Mouse (Mus musculus): ENCODE data around the gene Stub1. TPM values are rescaled to one million over a fixed set of nuclear protein-coding genes. Genes with fewer than 3 reads are reported as not detected.

Gene Stub1
- polyA plus RNA-seq, 1 experiment from 2014 or later, result 362 TPM

- H3K36me3 ChIP-seq, result peaks cover 57% of the 10 kb centered on the region
- H3K27ac ChIP-seq, result no peak overlapping the region
- WGBS, result 90% methylated on average over 9 of the region's 9 CpGs
- H3K4me2 ChIP-seq, result no peak overlapping the region
- H3K9ac ChIP-seq, result no peak overlapping the region
- ATAC-seq (replicated peaks; ENCODE audit: low FRiP score), result no peak
- peaks cover 34% of the 10 kb centered on the region for H3K4me1 ChIP-seq
- no peaks in the 10 kb centered on the region for H3K27me3 ChIP-seq
- H3K4me3 ChIP-seq (replicated peaks), result no peak overlapping the region
- H3K9me3 ChIP-seq (replicated peaks), result no peaks in the 10 kb centered on the region
Measured at GRCm38 (mm10) chr17:25786781-25787504, 46.3 kb downstream of the Stub1 start.

- peak within 1 kb of the TSS; percentile 96 for H3K27ac ChIP-seq
- peak within 1 kb of the TSS; percentile 67 for H3K4me2 ChIP-seq
- no peaks in the 10 kb centered on the region for H3K9me3 ChIP-seq (replicated peaks)
- peak within 1 kb of the TSS; percentile 69 for H3K9ac ChIP-seq
- peak within 1 kb of the TSS; percentile 72 for H3K4me3 ChIP-seq (replicated peaks)
- peaks cover 64% of the 10 kb centered on the region for H3K36me3 ChIP-seq
- 83% methylated on average over 3 of the region's 3 CpGs for WGBS
- H3K27me3 ChIP-seq, result no peaks in the 10 kb centered on the region
- ATAC-seq (replicated peaks; ENCODE audit: low FRiP score), result no peak
- H3K4me1 ChIP-seq, result peaks cover 29% of the 10 kb centered on the region
Measured at GRCm38 (mm10) chr17:25786280-25786679, 46.9 kb downstream of the Stub1 start, which contains the start of gene Ccdc78. TSS of gene Ccdc78 (plus strand) at chr17:25786580.

GRCm38 (mm10) chr17:25785281-25785745 lies 47.9 kb downstream of the Stub1 start, which contains the start of gene Haghl:
TSS of gene Haghl (minus strand) at chr17:25785673.
- peak; percentile 86 for ATAC-seq (replicated peaks; ENCODE audit: low FRiP score)
- no peaks in the 10 kb centered on the region for H3K9me3 ChIP-seq (replicated peaks)
- H3K27me3 ChIP-seq, result no peaks in the 10 kb centered on the region
- H3K4me1 ChIP-seq, result peaks cover 20% of the 10 kb centered on the region
- H3K4me2 ChIP-seq, result peak within 1 kb of the TSS; percentile 67
- peaks cover 69% of the 10 kb centered on the region for H3K36me3 ChIP-seq
- H3K9ac ChIP-seq, result peak within 1 kb of the TSS; percentile 69
- H3K4me3 ChIP-seq (replicated peaks), result peak within 1 kb of the TSS; percentile 72
- WGBS, result under 1% methylated on average over 23 of the region's 23 CpGs
- H3K27ac ChIP-seq, result peak within 1 kb of the TSS; percentile 96

- WGBS, result 75% methylated on average over 15 of the region's 15 CpGs
- Histone ChIP-seq H3K9ac (peak overlapping the region; percentile 69; the same call in 1 of the 2 replicates), H3K27me3 (no peaks in the 10 kb centered on the region), H3K9me3 (replicated peaks) (no peaks in the 10 kb centered on the region), H3K4me1 (peaks cover 20% of the 10 kb centered on the region), H3K4me2 (peak overlapping the region; percentile 67), H3K4me3 (replicated peaks) (peak overlapping the region; percentile 72), H3K27ac (no peak overlapping the region), H3K36me3 (peaks cover 70% of the 10 kb centered on the region)
- no peak for ATAC-seq (replicated peaks; ENCODE audit: low FRiP score)
Measured at GRCm38 (mm10) chr17:25783861-25784574, 49.2 kb downstream of the Stub1 start.

- Histone ChIP-seq H3K9ac (no peak overlapping the region), H3K36me3 (peaks cover 68% of the 10 kb centered on the region), H3K9me3 (replicated peaks) (no peaks in the 10 kb centered on the region), H3K27me3 (no peaks in the 10 kb centered on the region), H3K27ac (no peak overlapping the region), H3K4me1 (peaks cover 20% of the 10 kb centered on the region), H3K4me2 (no peak overlapping the region), H3K4me3 (replicated peaks) (no peak overlapping the region)
- 84% methylated on average over 7 of the region's 7 CpGs for WGBS
- no peak for ATAC-seq (replicated peaks; ENCODE audit: low FRiP score)
Measured at GRCm38 (mm10) chr17:25783086-25783485, 50.1 kb downstream of the Stub1 start.

- no peak overlapping the region for H3K4me2 ChIP-seq
- no peak overlapping the region for H3K9ac ChIP-seq
- ATAC-seq (replicated peaks; ENCODE audit: low FRiP score), result no peak
- H3K9me3 ChIP-seq (replicated peaks), result no peaks in the 10 kb centered on the region
- H3K36me3 ChIP-seq, result peaks cover 67% of the 10 kb centered on the region
- no peak overlapping the region for H3K4me3 ChIP-seq (replicated peaks)
- H3K27me3 ChIP-seq, result no peaks in the 10 kb centered on the region
- peaks cover 19% of the 10 kb centered on the region for H3K4me1 ChIP-seq
- H3K27ac ChIP-seq, result no peak overlapping the region
- WGBS, result 78% methylated on average over 6 of the region's 6 CpGs
Measured at GRCm38 (mm10) chr17:25781339-25781738, 51.9 kb downstream of the Stub1 start.

Small RNA genes lying within 50 kb of the gene (microRNA-seq; reads per million reads assigned to microRNA genes)
- gene Mir3082 (not detected), gene Mir6966 (not detected)

Other genes starting within 250 kb of the Stub1 start
- gene Gng13, start 116.2 kb downstream of the Stub1 start, polyA plus RNA-seq (2015; fragmentation: Nextera tagmentation; extraction: Ambion mirVana), result 0.99 and 1.1 TPM in 2 replicates
- gene Chtf18, start 106.0 kb downstream of the Stub1 start, polyA plus RNA-seq (2015; fragmentation: Nextera tagmentation; extraction: Ambion mirVana), result 31.0 and 38.4 TPM in 2 replicates
- gene Rpusd1, start 105.7 kb downstream of the Stub1 start, polyA plus RNA-seq (2015; fragmentation: Nextera tagmentation; extraction: Ambion mirVana), result 19.3 and 20.7 TPM in 2 replicates
- gene Mslnl, start 97.4 kb downstream of the Stub1 start, polyA plus RNA-seq (2015; fragmentation: Nextera tagmentation; extraction: Ambion mirVana), result 0.08 TPM in 1 of 2 replicates, not detected in the other
- gene Msln, start 79.0 kb downstream of the Stub1 start, polyA plus RNA-seq (2015; fragmentation: Nextera tagmentation; extraction: Ambion mirVana), result 5.6 and 6.3 TPM in 2 replicates
- gene Narfl, start 59.6 kb downstream of the Stub1 start, polyA plus RNA-seq (2015; fragmentation: Nextera tagmentation; extraction: Ambion mirVana), result 30.6 and 31.8 TPM in 2 replicates
- gene Haghl, start 47.7 kb downstream of the Stub1 start, polyA plus RNA-seq (2015; fragmentation: Nextera tagmentation; extraction: Ambion mirVana), result 63.0 and 74.8 TPM in 2 replicates
- gene Ccdc78, start 46.8 kb downstream of the Stub1 start, polyA plus RNA-seq (2015; fragmentation: Nextera tagmentation; extraction: Ambion mirVana), result 0.23 and 0.29 TPM in 2 replicates
- 91.7 and 101 TPM in 2 replicates for gene Fam173a, start 40.5 kb downstream of the Stub1 start, polyA plus RNA-seq (2015; fragmentation: Nextera tagmentation; extraction: Ambion mirVana)
- not detected in 2 replicates for gene AC134908.4, start 37.7 kb downstream of the Stub1 start, polyA plus RNA-seq (2015; fragmentation: Nextera tagmentation; extraction: Ambion mirVana)
- gene Metrn, start 36.3 kb downstream of the Stub1 start, polyA plus RNA-seq (2015; fragmentation: Nextera tagmentation; extraction: Ambion mirVana), result 53.5 and 58.5 TPM in 2 replicates
- gene Fbxl16, start 24.3 kb downstream of the Stub1 start, polyA plus RNA-seq (2015; fragmentation: Nextera tagmentation; extraction: Ambion mirVana), result 1.5 and 2.2 TPM in 2 replicates
- 28.1 and 31.8 TPM in 2 replicates for gene Wdr24, start 9.8 kb downstream of the Stub1 start, polyA plus RNA-seq (2015; fragmentation: Nextera tagmentation; extraction: Ambion mirVana)
- gene Jmjd8, start 4.5 kb downstream of the Stub1 start, polyA plus RNA-seq (2015; fragmentation: Nextera tagmentation; extraction: Ambion mirVana), result 56.2 and 61.4 TPM in 2 replicates
- gene Rhbdl1, start 3.9 kb upstream of the Stub1 start, polyA plus RNA-seq (2015; fragmentation: Nextera tagmentation; extraction: Ambion mirVana), result 2.8 and 3.8 TPM in 2 replicates
- 1.8 and 3.0 TPM in 2 replicates for gene Gm20683, start 8.4 kb upstream of the Stub1 start, polyA plus RNA-seq (2015; fragmentation: Nextera tagmentation; extraction: Ambion mirVana)
- gene Rhot2, start 11.4 kb upstream of the Stub1 start, polyA plus RNA-seq (2015; fragmentation: Nextera tagmentation; extraction: Ambion mirVana), result 26.8 and 29.0 TPM in 2 replicates
- gene Wdr90, start 28.1 kb upstream of the Stub1 start, polyA plus RNA-seq (2015; fragmentation: Nextera tagmentation; extraction: Ambion mirVana), result 31.2 and 35.6 TPM in 2 replicates
- gene Mcrip2, start 35.4 kb upstream of the Stub1 start, polyA plus RNA-seq (2015; fragmentation: Nextera tagmentation; extraction: Ambion mirVana), result 54.9 and 55.1 TPM in 2 replicates
- 78.7 and 81.5 TPM in 2 replicates for gene Mettl26, start 41.7 kb upstream of the Stub1 start, polyA plus RNA-seq (2015; fragmentation: Nextera tagmentation; extraction: Ambion mirVana)
- 0.49 and 0.56 TPM in 2 replicates for gene Wfikkn1, start 47.5 kb upstream of the Stub1 start, polyA plus RNA-seq (2015; fragmentation: Nextera tagmentation; extraction: Ambion mirVana)
- 27.8 and 30.9 TPM in 2 replicates for gene Rab40c, start 86.3 kb upstream of the Stub1 start, polyA plus RNA-seq (2015; fragmentation: Nextera tagmentation; extraction: Ambion mirVana)
- 72.2 and 76.4 TPM in 2 replicates for gene Pigq, start 111.5 kb upstream of the Stub1 start, polyA plus RNA-seq (2015; fragmentation: Nextera tagmentation; extraction: Ambion mirVana)
- gene Nhlrc4, start 111.6 kb upstream of the Stub1 start, polyA plus RNA-seq (2015; fragmentation: Nextera tagmentation; extraction: Ambion mirVana), result 1.5 TPM in 2 replicates
- gene A930017K11Rik, start 119.2 kb upstream of the Stub1 start, polyA plus RNA-seq (2015; fragmentation: Nextera tagmentation; extraction: Ambion mirVana), result 5.4 and 5.7 TPM in 2 replicates
- gene Capn15, start 152.4 kb upstream of the Stub1 start, polyA plus RNA-seq (2015; fragmentation: Nextera tagmentation; extraction: Ambion mirVana), result 22.7 and 31.6 TPM in 2 replicates
- 29.1 and 30.2 TPM in 2 replicates for gene Rab11fip3, start 236.2 kb upstream of the Stub1 start, polyA plus RNA-seq (2015; fragmentation: Nextera tagmentation; extraction: Ambion mirVana)

Measured in kidney, embryonic 15.5 days (tissue).